Mouse (Mus musculus) lung, adult 2 months (tissue): ENCODE data around the gene Midn.

Experiments used
- CTCF ChIP-seq: fragments of 200-500 bp; IDR thresholded peaks from 2 replicates; pipeline ENCODE4 v1.5.1; 2011; ENCODE audit warnings: mild to moderate bottlenecking, low read length, control low read depth; ENCODE audit not compliant: insufficient read depth
- POLR2A ChIP-seq: fragments of 200-500 bp; IDR thresholded peaks from 2 replicates; pipeline ENCODE4 v1.6.1; 2011; ENCODE audit warnings: low read depth, mild to moderate bottlenecking, control low read depth, low read length, borderline replicate concordance; ENCODE audit errors: extremely low read depth

DNA sequence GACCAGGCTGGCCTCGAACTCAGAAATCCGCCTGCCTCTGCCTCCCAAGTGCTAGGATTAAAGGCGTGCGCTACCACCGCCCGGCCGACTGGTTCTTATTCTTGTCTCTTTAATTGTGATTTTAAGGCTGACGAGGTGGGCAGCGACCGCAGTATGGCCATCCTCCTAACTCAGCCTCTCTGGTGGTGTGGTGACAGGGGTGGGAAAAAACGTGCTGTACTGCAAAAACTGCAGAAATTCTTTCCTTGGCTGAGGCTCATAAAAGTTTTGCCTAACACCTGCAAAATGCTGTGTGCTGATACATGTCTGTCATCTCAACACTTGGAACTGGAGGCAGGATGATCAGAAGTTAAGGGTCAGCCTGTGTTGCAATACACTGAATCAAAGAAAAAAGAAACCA is 25.3 kb downstream of the Midn start:
- no peak for TF ChIP-seq CTCF
- no peak for TF ChIP-seq POLR2A
